Mouse (Mus musculus) stomach, postnatal 0 days (tissue): Measurements from ENCODE around the gene Chka. TPM values are rescaled to one million over a fixed set of nuclear protein-coding genes. Genes with fewer than 3 reads are reported as not detected.

Experiments used
- ATAC-seq: fragments of 200-750 bp; cut with Nextera tagmentation; 2 replicates; pipeline ENCODE4 v1.8.0; 2017; ENCODE audit not compliant: low FRiP score, low TSS enrichment
- DNase-seq: peaks from one replicate; pipeline ENCODE4 v3.0.0-alpha.2; 2016; ENCODE audit warnings: low spot score
- H3K27ac ChIP-seq: fragments of 300-500 bp; sonication (generic); replicated peaks from 2 replicates; pipeline ENCODE4 v1.5.1; 2014; ENCODE audit warnings: mild to moderate bottlenecking, control low read depth
- H3K27me3 ChIP-seq: fragments of 300-500 bp; sonication (generic); 2 replicates; pipeline ENCODE4 v1.6.1; 2014; ENCODE audit warnings: low read length; ENCODE audit not compliant: control insufficient read depth, insufficient read depth
- H3K36me3 ChIP-seq: fragments of 300-500 bp; sonication (generic); 2 replicates; pipeline ENCODE4 v1.6.1; 2014; ENCODE audit warnings: low read length, mixed read lengths; ENCODE audit not compliant: control insufficient read depth, insufficient read depth
- H3K4me1 ChIP-seq: fragments of 300-500 bp; sonication (generic); replicated peaks from 2 replicates; pipeline ENCODE4 v1.6.1; 2014; ENCODE audit warnings: antibody characterized with exemption; ENCODE audit not compliant: control insufficient read depth, insufficient read depth
- H3K4me2 ChIP-seq: fragments of 300-500 bp; sonication (generic); replicated peaks from 2 replicates; pipeline ENCODE4 v1.6.1; 2014; ENCODE audit warnings: low read depth, mild to moderate bottlenecking, control low read depth, moderate library complexity
- H3K4me3 ChIP-seq: fragments of 300-500 bp; sonication (generic); 2 replicates; pipeline ENCODE4 v1.5.1; 2014; ENCODE audit warnings: low read depth, low read length, control low read depth
- H3K9ac ChIP-seq: fragments of 300-500 bp; sonication (generic); 2 replicates; pipeline ENCODE4 v1.6.1; 2014; ENCODE audit warnings: mild to moderate bottlenecking, low read length, control low read depth, mixed read lengths
- H3K9me3 ChIP-seq: fragments of 300-500 bp; sonication (generic); 2 replicates; pipeline ENCODE4 v1.6.1; 2016; ENCODE audit warnings: low read length; ENCODE audit not compliant: control insufficient read depth
- CTCF ChIP-seq: IDR thresholded peaks from 2 replicates; pipeline ENCODE4 v1.5.1; 2016; ENCODE audit warnings: antibody characterized with exemption, low read depth, mild to moderate bottlenecking, moderate library complexity
- EP300 ChIP-seq: optimal IDR thresholded peaks from 2 replicates; pipeline ENCODE3; 2016; ENCODE audit warnings: antibody characterized with exemption
- WGBS: fragments of 180-500 bp; shearing (Covaris S2); extraction: QIAGEN DNeasy Blood & Tissue Kit; methylation state at CpG from one replicate; pipeline ENCODE4 v1.1.7; 2014; 5-methylcytosine and 5-hydroxymethylcytosine counted together
- polyA plus RNA-seq: library from polyadenylated mRNA; unstranded; fragments of >200 nt; fragmentation: Nextera tagmentation; extraction: Ambion mirVana; gene quantifications from 2 replicates; pipeline ENCODE4 v1.2.1, GENCODE M21; 2015

Gene Chka
- polyA plus RNA-seq, 1 experiment from 2014 or later, result 21.2 TPM

- H3K27ac ChIP-seq, result peak within 1 kb of the TSS; percentile 53; the same call in 1 of the 2 replicates
- ATAC-seq, result peak; percentile 89
- peak within 1 kb of the TSS; percentile 84 for H3K4me2 ChIP-seq
- WGBS, result 8% methylated on average over 42 of the region's 42 CpGs
- peak; percentile 73 for DNase-seq
- no peaks in the 10 kb centered on the region for H3K27me3 ChIP-seq
- no peaks in the 10 kb centered on the region for H3K36me3 ChIP-seq
- no peaks in the 10 kb centered on the region; the same call in 1 of the 2 replicates for H3K4me1 ChIP-seq
- H3K9ac ChIP-seq, result peak within 1 kb of the TSS; percentile 68
- TF ChIP-seq CTCF (no peak), EP300 (no peak)
- H3K4me3 ChIP-seq, result peak within 1 kb of the TSS; percentile 57
- H3K9me3 ChIP-seq, result no peaks in the 10 kb centered on the region
Measured at GRCm38 (mm10) chr19:3935032-3935895, 83.7 kb downstream of the Chka start, which contains the start of gene Unc93b1. Unc93b1 (plus strand) TSS chr19:3935186.

- ATAC-seq, result peak; percentile 71
- H3K4me2 ChIP-seq, result peak overlapping the region; percentile 84
- H3K36me3 ChIP-seq, result no peaks in the 10 kb centered on the region
- H3K27me3 ChIP-seq, result no peaks in the 10 kb centered on the region
- peak overlapping the region; percentile 68 for H3K9ac ChIP-seq
- H3K4me3 ChIP-seq, result peak overlapping the region; percentile 57
- no peaks in the 10 kb centered on the region for H3K9me3 ChIP-seq
- no peaks in the 10 kb centered on the region for H3K4me1 ChIP-seq
- peak overlapping the region; percentile 53; the same call in 1 of the 2 replicates for H3K27ac ChIP-seq
- WGBS, result 13% methylated on average over 22 of the region's 22 CpGs
- TF ChIP-seq EP300 (no peak), CTCF (no peak)
- DNase-seq, result peak; percentile 67
Measured at GRCm38 (mm10) chr19:3935896-3936850, 84.6 kb downstream of the Chka start.

GRCm38 (mm10) chr19:3942315-3942714 is 90.7 kb downstream of the Chka start:
- Histone ChIP-seq H3K9me3 (no peaks in the 10 kb centered on the region), H3K36me3 (no peaks in the 10 kb centered on the region), H3K4me2 (no peak overlapping the region), H3K4me1 (no peaks in the 10 kb centered on the region), H3K9ac (no peak overlapping the region), H3K27ac (no peak overlapping the region), H3K27me3 (no peaks in the 10 kb centered on the region), H3K4me3 (no peak overlapping the region)
- no peak for TF ChIP-seq EP300
- 69% methylated on average over 6 of the region's 7 CpGs for WGBS
- DNase-seq (peak; percentile 58), ATAC-seq (peak; percentile 78)

DNA sequence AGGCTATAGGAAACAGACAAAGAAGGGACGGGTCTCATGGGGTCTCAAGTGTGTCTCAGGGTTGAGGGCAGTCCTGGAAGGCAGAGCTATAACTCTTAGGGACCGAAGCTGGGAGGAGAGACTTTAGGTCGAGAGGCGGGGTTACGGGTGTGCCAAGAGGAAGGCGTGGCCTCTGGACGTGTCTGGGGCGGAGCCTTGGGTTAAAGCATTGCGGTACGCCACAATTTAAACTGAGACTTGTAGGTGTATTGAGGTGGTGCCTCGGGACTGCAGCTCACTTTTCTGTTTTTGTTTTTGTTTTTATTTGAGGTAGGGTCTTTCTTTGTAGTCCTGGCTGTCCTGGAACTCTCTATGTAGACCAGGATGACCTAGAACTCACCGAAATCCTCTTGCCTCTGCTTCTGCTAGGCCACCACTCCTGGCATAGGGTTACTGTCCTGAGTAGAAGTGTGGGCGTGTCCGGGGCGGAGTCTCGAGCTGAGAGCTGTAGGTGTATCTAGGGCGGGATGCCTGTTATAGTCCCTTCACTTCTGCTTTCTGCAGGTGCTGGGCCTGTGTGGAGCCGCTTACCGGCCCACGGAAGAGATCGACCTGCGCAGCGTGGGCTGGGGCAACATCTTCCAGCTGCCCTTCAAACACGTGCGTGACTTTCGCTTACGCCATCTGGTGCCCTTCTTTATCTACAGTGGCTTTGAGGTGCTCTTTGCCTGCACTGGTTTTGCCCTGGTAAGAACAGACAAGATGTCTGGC is 91.6 kb downstream of the Chka start:
- H3K4me2 ChIP-seq, result peak overlapping the region; percentile 37
- peak; percentile 81 for DNase-seq
- no peak overlapping the region for H3K4me3 ChIP-seq

More for the DNA sequence above, 91.6 kb downstream of the Chka start:
- 20% methylated on average over 27 of the region's 27 CpGs for WGBS
- H3K27ac ChIP-seq, result no peak overlapping the region
- peak; percentile 81 for ATAC-seq
- no peaks in the 10 kb centered on the region for H3K36me3 ChIP-seq
- no peaks in the 10 kb centered on the region for H3K4me1 ChIP-seq
- no peaks in the 10 kb centered on the region for H3K9me3 ChIP-seq
- H3K9ac ChIP-seq, result no peak overlapping the region
- no peaks in the 10 kb centered on the region for H3K27me3 ChIP-seq
- TF ChIP-seq CTCF (no peak), EP300 (no peak)

Other genes with a start within 250 kb of the Chka start
- 2.6 and 2.7 TPM in 2 replicates for gene Lrp5, start 165.2 kb upstream of the Chka start, polyA plus RNA-seq
- gene 1810055G02Rik, start 143.5 kb upstream of the Chka start, polyA plus RNA-seq, result 17.1 and 18.8 TPM in 2 replicates
- gene Kmt5b, start 84.4 kb upstream of the Chka start, polyA plus RNA-seq, result 11.6 and 12.4 TPM in 2 replicates
- 17.4 and 21.8 TPM in 2 replicates for gene Tcirg1, start 55.4 kb downstream of the Chka start, polyA plus RNA-seq
- gene Ndufs8, start 61.0 kb downstream of the Chka start, polyA plus RNA-seq, result 277 and 284 TPM in 2 replicates
- gene Aldh3b1, start 78.0 kb downstream of the Chka start, polyA plus RNA-seq, result 1.8 and 2.2 TPM in 2 replicates
- gene Unc93b1, start 83.4 kb downstream of the Chka start, polyA plus RNA-seq, result 17.4 and 19.7 TPM in 2 replicates
- 1.1 TPM in 2 replicates for gene Aldh3b3, start 106.9 kb downstream of the Chka start, polyA plus RNA-seq
- gene Aldh3b2, start 120.6 kb downstream of the Chka start, polyA plus RNA-seq, result 75.8 and 84.1 TPM in 2 replicates
- gene Acy3, start 134.8 kb downstream of the Chka start, polyA plus RNA-seq, result 9.9 TPM in 2 replicates
- gene Tbx10, start 141.0 kb downstream of the Chka start, polyA plus RNA-seq, result 0.05 TPM in 1 of 2 replicates, not detected in the other
- 39.3 and 40.7 TPM in 2 replicates for gene Nudt8, start 148.8 kb downstream of the Chka start, polyA plus RNA-seq
- 1.1 and 1.3 TPM in 2 replicates for gene Gm49405, start 148.9 kb downstream of the Chka start, polyA plus RNA-seq
- gene Doc2g, start 151.5 kb downstream of the Chka start, polyA plus RNA-seq, result 1.2 and 1.7 TPM in 2 replicates
- gene Ndufv1, start 161.0 kb downstream of the Chka start, polyA plus RNA-seq, result 213 and 216 TPM in 2 replicates
- gene Gstp1, start 186.2 kb downstream of the Chka start, polyA plus RNA-seq, result 1,012 and 1,081 TPM in 2 replicates
- 85.2 and 93.1 TPM in 2 replicates for gene Gstp2, start 194.2 kb downstream of the Chka start, polyA plus RNA-seq
- 7.1 and 9.7 TPM in 2 replicates for gene Gstp3, start 207.8 kb downstream of the Chka start, polyA plus RNA-seq
- gene Cabp2, start 229.8 kb downstream of the Chka start, polyA plus RNA-seq, result not detected in 2 replicates
- gene Cdk2ap2, start 245.4 kb downstream of the Chka start, polyA plus RNA-seq, result 129 and 134 TPM in 2 replicates
- 8.3 and 11.2 TPM in 2 replicates for gene Pitpnm1, start 248.2 kb downstream of the Chka start, polyA plus RNA-seq